Mouse (Mus musculus) embryonic fibroblast, embryonic 13.5 days (primary cell): ENCODE results near the gene Tmem235.

Experiments used
- CTCF ChIP-seq: IDR thresholded peaks from 2 replicates; pipeline ENCODE4 v1.5.1; 2011; ENCODE audit warnings: mild to moderate bottlenecking, control low read depth, low read length, moderate library complexity, borderline replicate concordance; ENCODE audit not compliant: insufficient read depth
- POLR2A ChIP-seq: IDR thresholded peaks from 2 replicates; pipeline ENCODE4 v1.6.1; 2011; ENCODE audit warnings: low read depth, mild to moderate bottlenecking, control low read depth, low read length, moderate library complexity

- no peak for TF ChIP-seq POLR2A
- no peak for TF ChIP-seq CTCF
Measured at GRCm38 (mm10) chr11:117821868-117822267, 38.7 kb upstream of the Tmem235 start.
